Mouse (Mus musculus) ES-E14 (cell line): ENCODE measurements around the gene Rad9b.

Experiments used
- CHD2 ChIP-seq: IDR thresholded peaks from 2 replicates; pipeline ENCODE4 v1.6.1; 2014; ENCODE audit warnings: mild to moderate bottlenecking, low read depth, low read length, inconsistent platforms
- HCFC1 ChIP-seq: IDR thresholded peaks from 2 replicates; pipeline ENCODE4 v1.6.1; 2012; ENCODE audit warnings: low read length, inconsistent platforms, borderline replicate concordance; ENCODE audit not compliant: insufficient read depth

DNA sequence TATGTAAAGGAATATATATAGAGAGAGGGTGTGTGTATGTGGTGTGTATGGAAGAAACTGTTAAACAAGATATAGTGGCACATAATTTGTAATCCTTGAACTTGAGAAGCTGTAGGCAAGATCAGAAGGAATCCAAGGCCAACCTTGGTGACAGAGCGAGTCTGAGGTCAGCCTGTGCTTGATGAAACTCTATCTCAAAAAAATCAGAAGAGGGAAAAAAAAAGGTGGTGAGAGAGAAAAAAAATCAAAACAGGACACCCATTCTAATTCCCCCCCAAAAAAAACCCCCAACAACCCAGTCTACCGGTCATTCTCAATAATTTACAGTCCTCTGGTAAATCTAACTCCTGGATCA is 70.2 kb downstream of the Rad9b start:
- TF ChIP-seq CHD2 (no peak), HCFC1 (no peak)
